Mouse (Mus musculus) ovary, adult 18-20 months (tissue): ENCODE measurements at regions not wholly inside any gene's neighbourhood (a gene's known extent, or its start where the extent isn't known, plus 50 kb on each side); places are given as distances from the start of the nearest gene placed in this dataset.

Experiments used
- DNase-seq: peaks from one replicate; pipeline ENCODE4 v3.0.0; 2022; ENCODE audit warnings: low spot score, mixed read lengths

GRCm38 (mm10) chr16:24053403-24053802, 64.8 kb upstream of the Bcl6 start:
- DNase-seq = no peak

- DNase-seq = no peak
Observed at GRCm38 (mm10) chr16:24050856-24051640, 62.4 kb upstream of the Bcl6 start.

- no peak for DNase-seq
Observed at GRCm38 (mm10) chr16:24043779-24044178, 55.1 kb upstream of the Bcl6 start.

- DNase-seq = no peak
Observed at GRCm38 (mm10) chr16:24042977-24043376, 54.3 kb upstream of the Bcl6 start.

GRCm38 (mm10) chr16:24042216-24042615, 53.6 kb upstream of the Bcl6 start:
- DNase-seq = no peak

- DNase-seq = no peak
Observed at GRCm38 (mm10) chr16:24041403-24041802, 52.8 kb upstream of the Bcl6 start.

- no peak for DNase-seq
Observed at GRCm38 (mm10) chr16:24039765-24040164, 51.1 kb upstream of the Bcl6 start.
